Mouse (Mus musculus) urinary bladder, adult 2 months (tissue): ENCODE results near the gene S100a16. TPM values are rescaled to one million over a fixed set of nuclear protein-coding genes. Genes with fewer than 3 reads are reported as not detected.
A peak's percentile ranks its signal among the peaks of the same experiment; 100 is the strongest.

Experiments
- DNase-seq: peaks from one replicate; pipeline ENCODE4 v3.0.0; 2022; ENCODE audit warnings: low spot score
- polyA plus RNA-seq: library from polyadenylated mRNA; depleted of rRNA; stranded (reverse); fragments of >200 nt; gene quantifications from 2 replicates; pipeline ENCODE4 v1.2.3, GENCODE M21; 2012; rRNA removed

Gene S100a16
- polyA plus RNA-seq, 1 experiment, result 159 TPM

DNA sequence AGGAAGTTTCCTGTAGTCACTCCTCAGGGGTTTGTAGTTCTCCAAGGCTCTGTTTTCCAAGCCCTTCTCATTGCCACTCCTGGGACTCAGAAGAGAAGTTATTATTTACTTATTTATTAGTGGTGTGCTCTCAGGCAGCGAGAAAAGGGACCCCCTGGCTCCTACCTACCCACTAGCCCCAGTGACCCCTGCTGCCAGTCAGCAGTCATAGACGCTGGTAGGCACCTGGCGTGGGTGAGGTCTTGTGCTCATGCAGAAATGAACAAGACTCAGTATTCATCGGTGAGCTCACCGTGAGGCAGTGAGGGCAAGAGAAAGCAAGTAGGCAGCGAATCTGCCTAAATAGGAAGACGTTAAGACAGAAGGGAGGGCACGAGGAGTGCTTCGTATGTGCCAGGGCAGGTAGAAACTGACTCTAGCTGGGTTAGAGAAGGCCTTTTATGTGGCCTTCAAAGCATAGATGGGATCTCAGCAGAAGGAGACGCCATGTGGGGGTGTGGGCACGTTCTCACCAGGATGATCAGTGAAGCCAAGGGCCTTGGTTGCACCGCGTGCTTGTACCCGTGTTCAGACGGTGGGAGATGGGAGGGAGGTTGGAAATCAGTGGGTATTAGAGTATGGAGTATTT is 49.1 kb downstream of the S100a16 start:
- no peak for DNase-seq

DNA sequence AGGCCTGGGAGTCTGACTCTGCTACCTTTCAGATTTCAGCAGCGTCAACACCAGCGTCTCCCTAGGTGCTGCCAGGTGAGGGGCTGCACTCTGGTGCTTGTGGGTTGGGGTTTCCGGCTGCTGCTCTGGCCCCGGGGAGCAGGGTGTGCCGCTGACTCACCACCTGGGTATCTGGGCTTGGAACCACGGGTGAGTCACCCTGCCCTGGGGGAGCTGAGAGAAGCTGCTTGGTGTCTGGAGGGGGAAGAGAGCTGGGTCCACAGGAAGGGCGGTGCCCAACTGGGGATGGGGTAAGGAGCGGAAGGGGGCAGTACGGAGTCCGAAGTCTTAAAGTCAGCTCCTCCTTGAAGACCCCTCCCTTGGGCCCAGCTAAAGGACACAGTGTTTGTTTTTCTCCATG is 49.9 kb downstream of the S100a16 start:
- DNase-seq, result peak; percentile 80

GRCm38 (mm10) chr3:90587361-90588101 is 50.5 kb downstream of the S100a16 start:
- DNase-seq, result no peak

DNA sequence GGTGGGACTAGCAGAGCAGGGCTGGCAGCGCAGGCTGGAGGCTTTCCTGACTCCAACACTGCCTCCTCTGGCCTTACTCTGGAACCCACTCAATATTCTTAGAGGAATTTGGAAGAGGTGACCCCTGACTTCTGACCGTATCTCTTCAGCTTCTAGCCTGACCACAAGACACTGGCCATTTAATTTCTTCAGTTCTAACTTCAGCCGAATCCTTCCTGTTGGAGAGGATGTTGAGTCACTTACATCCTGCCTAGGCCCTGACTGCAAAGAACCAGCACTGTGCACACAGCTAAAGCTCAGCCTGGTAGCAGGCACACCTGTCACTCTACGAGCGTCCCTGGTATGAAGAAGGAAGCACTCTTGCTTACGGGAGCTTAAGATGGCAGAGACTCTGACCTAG is 52.3 kb downstream of the S100a16 start:
- DNase-seq, result no peak

DNA sequence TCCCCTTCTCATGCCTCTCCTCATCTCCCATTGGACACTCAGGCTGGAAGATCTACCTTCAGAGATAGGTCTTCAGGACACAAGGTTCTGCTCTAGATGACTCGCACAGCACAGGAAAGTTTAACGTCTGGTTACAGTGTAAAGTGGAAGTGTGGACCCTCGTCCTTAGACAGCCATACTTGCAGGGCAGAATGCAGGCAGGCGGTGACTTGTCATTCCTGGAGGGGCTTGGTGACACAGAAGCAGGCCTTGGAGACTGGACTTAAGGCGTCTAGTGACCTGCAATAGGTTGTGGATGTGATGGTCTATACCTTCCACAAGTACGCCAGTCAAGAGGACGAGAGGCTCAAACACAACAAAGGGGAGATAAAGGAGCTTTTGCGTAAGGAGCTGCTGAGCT is 52.9 kb downstream of the S100a16 start, which contains the start of gene S100a2:
S100a2 (plus strand) TSS at position 301 of the 400 bp plus-strand sequence.
- no peak for DNase-seq

Other genes starting within 250 kb of the S100a16 start
- gene Gatad2b, start 244.1 kb upstream of the S100a16 start, polyA plus RNA-seq, result 14.7 and 23.9 TPM in 2 replicates
- gene Slc27a3, start 147.3 kb upstream of the S100a16 start, polyA plus RNA-seq, result 9.2 and 11.0 TPM in 2 replicates
- gene Ints3, start 103.6 kb upstream of the S100a16 start, polyA plus RNA-seq, result 24.8 and 26.4 TPM in 2 replicates
- 25.3 and 26.4 TPM in 2 replicates for gene Npr1, start 71.4 kb upstream of the S100a16 start, polyA plus RNA-seq
- gene Ilf2, start 61.1 kb upstream of the S100a16 start, polyA plus RNA-seq, result 44.4 and 48.2 TPM in 2 replicates
- 88.2 and 107 TPM in 2 replicates for gene Snapin, start 46.2 kb upstream of the S100a16 start, polyA plus RNA-seq
- gene Chtop, start 27.8 kb upstream of the S100a16 start, polyA plus RNA-seq, result 98.1 and 103 TPM in 2 replicates
- 592 and 865 TPM in 2 replicates for gene S100a1, start 22.9 kb upstream of the S100a16 start, polyA plus RNA-seq
- 86.1 and 86.3 TPM in 2 replicates for gene S100a13, start 22.8 kb upstream of the S100a16 start, polyA plus RNA-seq
- 70.1 and 94.3 TPM in 2 replicates for gene S100a14, start 10.4 kb upstream of the S100a16 start, polyA plus RNA-seq
- gene S100a3, start 23.3 kb downstream of the S100a16 start, polyA plus RNA-seq, result 3.3 and 4.7 TPM in 2 replicates
- not detected in 2 replicates for gene S100a2, start 53.0 kb downstream of the S100a16 start, polyA plus RNA-seq
- 0.41 and 0.81 TPM in 2 replicates for gene Gm42674, start 64.7 kb downstream of the S100a16 start, polyA plus RNA-seq
- gene S100a4, start 66.5 kb downstream of the S100a16 start, polyA plus RNA-seq, result 263 and 329 TPM in 2 replicates
- gene S100a5, start 71.3 kb downstream of the S100a16 start, polyA plus RNA-seq, result 9.8 and 10.2 TPM in 2 replicates
- 3,944 and 6,594 TPM in 2 replicates for gene S100a6, start 75.6 kb downstream of the S100a16 start, polyA plus RNA-seq
- 4.6 and 6.6 TPM in 2 replicates for gene S100a7a, start 116.8 kb downstream of the S100a16 start, polyA plus RNA-seq
- gene S100a8, start 131.7 kb downstream of the S100a16 start, polyA plus RNA-seq, result 0.45 and 1.0 TPM in 2 replicates
- gene S100a9, start 158.5 kb downstream of the S100a16 start, polyA plus RNA-seq, result 0.15 and 0.71 TPM in 2 replicates
- 0.03 TPM in 1 of 2 replicates, not detected in the other for gene Pglyrp4, start 189.7 kb downstream of the S100a16 start, polyA plus RNA-seq
- not detected in 2 replicates for gene Gm5849, start 240.6 kb downstream of the S100a16 start, polyA plus RNA-seq